11 mouse cellular contexts compared by ENCODE assay signal in the genomic region with DNA sequence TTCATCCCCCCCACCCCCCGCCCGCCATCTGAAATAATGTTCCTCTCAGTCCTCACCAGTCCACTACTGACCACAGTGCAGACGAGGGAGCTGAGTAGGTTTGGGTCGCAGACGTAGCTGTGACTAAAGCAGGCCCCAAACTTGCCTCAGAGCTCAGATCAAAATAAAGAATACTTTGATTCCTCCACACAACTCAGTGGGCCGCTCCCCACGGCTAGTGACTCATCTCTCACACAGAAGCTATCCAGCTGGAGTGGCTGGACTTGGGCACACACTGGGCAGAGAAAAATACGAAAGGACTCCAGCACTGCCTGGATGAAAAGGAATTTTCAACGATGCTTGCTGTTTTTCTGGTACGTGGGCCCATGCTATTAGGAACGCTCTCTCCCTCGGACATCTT. TPM values are rescaled to one million over a fixed set of nuclear protein-coding genes. Genes with fewer than 3 reads are reported as not detected.
A peak's percentile ranks its signal among the peaks of the same experiment; 100 is the strongest.
DNase-seq lines count a peak whose midpoint lies in the region; ATAC-seq and TF ChIP-seq lines count a peak whose summit lies in the region.
"Had no signal": no experiment of that assay in that cellular context is flagged by ENCODE, and none has a peak within 500 bp of the region (broad histone marks: within the 10 kb centered on the region; RNA-seq: fewer than 3 reads in every experiment).

No protein-coding gene starts in this region.

- H3K79me2 ChIP-seq in heart, adult 2 months (replicated peaks; ENCODE audit: control insufficient read depth, insufficient read depth, low read length) = no peaks in the 10 kb centered on the region
- no peaks in the 10 kb centered on the region for H3K79me2 ChIP-seq in CH12.LX (replicated peaks; ENCODE audit: control insufficient read depth, extremely low read depth, insufficient read depth, poor library complexity, severe bottlenecking)

- no peak overlapping the region for H3K4me2 ChIP-seq in CH12.LX (ENCODE audit: insufficient read depth, low read depth, poor library complexity, severe bottlenecking)
- no peak overlapping the region for H3K4me2 ChIP-seq in midbrain, embryonic 11.5 days
- H3K4me2 ChIP-seq: heart, embryonic 12.5 days; liver, embryonic 11.5 days; stomach, embryonic 15.5 days had no signal

- H3K4me3 ChIP-seq in heart, adult 2 months = no peak overlapping the region
- no peak overlapping the region for H3K4me3 ChIP-seq in CH12.LX (replicated peaks in 1 of 3; ENCODE audit: low read depth in 2 of 3, low read length in 2 of 3, poor library complexity in 1 of 3)
- no peak overlapping the region for H3K4me3 ChIP-seq in embryonic fibroblast, embryonic 13.5 days (ENCODE audit: insufficient read depth, low read length)
- no peak overlapping the region for H3K4me3 ChIP-seq in midbrain, embryonic 11.5 days (ENCODE audit: low read depth, low read length)
- H3K4me3 ChIP-seq: heart, embryonic 12.5 days; stomach, embryonic 15.5 days had no signal

- H3K27ac ChIP-seq in heart, adult 2 months = peak overlapping the region; percentile 40
- peak overlapping the region; percentile 87 for H3K27ac ChIP-seq in CH12.LX (ENCODE audit: insufficient read depth, low read depth)
- peak overlapping the region; percentile 89 for H3K27ac ChIP-seq in embryonic fibroblast, embryonic 13.5 days (ENCODE audit: insufficient read depth, low read length)
- H3K27ac ChIP-seq in midbrain, embryonic 11.5 days (ENCODE audit: low read depth, low read length) = peak overlapping the region; percentile 78

- WGBS in heart, adult 2 months = 82% methylated on average over 12 of the region's 12 CpGs
- 73% methylated on average over 12 of the region's 12 CpGs for WGBS in midbrain, embryonic 11.5 days

- H3K4me1 ChIP-seq in heart, adult 2 months (ENCODE audit: control insufficient read depth, insufficient read depth, low read length) = peaks cover 16% of the 10 kb centered on the region
- peaks cover 41 to 98% of the 10 kb centered on the region in 2 experiments for H3K4me1 ChIP-seq in CH12.LX (ENCODE audit: control insufficient read depth in 1 of 2, insufficient read depth in 2 of 2)
- peaks cover 13% of the 10 kb centered on the region for H3K4me1 ChIP-seq in embryonic fibroblast, embryonic 13.5 days (ENCODE audit: control insufficient read depth, insufficient read depth, low read length)
- H3K4me1 ChIP-seq in midbrain, embryonic 11.5 days (ENCODE audit: control insufficient read depth, insufficient read depth, low read length) = peaks cover 28% of the 10 kb centered on the region

- H3K9me3 ChIP-seq in CH12.LX (replicated peaks; ENCODE audit: low read length) = no peaks in the 10 kb centered on the region
- no peaks in the 10 kb centered on the region for H3K9me3 ChIP-seq in midbrain, embryonic 11.5 days (ENCODE audit: control insufficient read depth, low read length)
- H3K9me3 ChIP-seq: heart, embryonic 12.5 days; stomach, embryonic 15.5 days had no signal

- no peak overlapping the region for H3K9ac ChIP-seq in heart, adult 2 months (ENCODE audit: low read depth, low read length)
- no peak overlapping the region for H3K9ac ChIP-seq in CH12.LX (ENCODE audit: insufficient read depth, low read depth)
- H3K9ac ChIP-seq in midbrain, embryonic 11.5 days (ENCODE audit: low read length) = peak overlapping the region; percentile 45; the same call in 1 of the 2 replicates
- H3K9ac ChIP-seq: heart, embryonic 12.5 days; stomach, embryonic 15.5 days had no signal

- no peak for DNase-seq in heart, adult 2 months
- DNase-seq in heart, adult 18-20 months = no peak
- peak; percentile 40 for DNase-seq in CH12.LX (ENCODE audit: extremely low read depth)
- DNase-seq in midbrain, embryonic 11.5 days (ENCODE audit: low spot score, missing footprints) = no peak
- DNase-seq in ovary, postnatal 36 days (ENCODE audit: low spot score) = no peak
- DNase-seq in adrenal gland, postnatal 10 days = no peak

- dilution Hi-C loops in CH12.LX (cut with MboI; ENCODE audit: extremely low pct_ligation_motif_present, extremely low pct_unique_long_range_greater_than_20kb, low sequenced_read_pairs) = no loop called here

- in situ Hi-C loops in CH12.LX (cut with MboI; ENCODE audit: low pct_ligation_motif_present, low pct_unique_long_range_greater_than_20kb, low sequenced_read_pairs) = no loop called here

- TF ChIP-seq RAD21 in CH12.LX (IDR thresholded peaks at IDR 0.05; ENCODE audit: low read depth, low read length) = no peak

- no peaks in the 10 kb centered on the region for H3K27me3 ChIP-seq in heart, adult 2 months (ENCODE audit: control insufficient read depth, insufficient read depth, low read length)
- no peaks in the 10 kb centered on the region for H3K27me3 ChIP-seq in CH12.LX (replicated peaks)
- H3K27me3 ChIP-seq in midbrain, embryonic 11.5 days (ENCODE audit: control insufficient read depth, insufficient read depth, low read length) = no peaks in the 10 kb centered on the region
- H3K27me3 ChIP-seq: heart, embryonic 12.5 days; stomach, embryonic 15.5 days had no signal

- TF ChIP-seq POLR2A in heart, adult 2 months (IDR thresholded peaks at IDR 0.05; ENCODE audit: insufficient read depth, low read depth, low read length) = no peak
- TF ChIP-seq POLR2A in CH12.LX (IDR thresholded peaks at IDR 0.05; ENCODE audit: low read depth, low read length) = peak; percentile 38; the same call in 1 of the 2 replicates
- TF ChIP-seq POLR2A in embryonic fibroblast, embryonic 13.5 days (IDR thresholded peaks at IDR 0.05; ENCODE audit: low read depth, low read length) = no peak

- no peak for TF ChIP-seq EP300 in heart, adult 2 months (IDR thresholded peaks at IDR 0.05; ENCODE audit: insufficient read depth, low read depth, low read length)
- TF ChIP-seq EP300 in CH12.LX (IDR thresholded peaks at IDR 0.05; ENCODE audit: low read length) = no peak

- no peak for ATAC-seq in midbrain, embryonic 11.5 days (ENCODE audit: low FRiP score)
- ATAC-seq in cerebellum, adult (ENCODE audit: insufficient number of reproducible peaks, low FRiP score, low TSS enrichment) = no peak

- no peak for TF ChIP-seq CTCF in heart, adult 2 months (IDR thresholded peaks at IDR 0.05)
- no peak for TF ChIP-seq CTCF in CH12.LX (conservative IDR thresholded peaks at IDR 0.05 in 1 of 2, IDR thresholded peaks at IDR 0.05 in 1 of 2; ENCODE audit: low read depth in 2 of 2, low read length in 2 of 2)
- TF ChIP-seq CTCF in embryonic fibroblast, embryonic 13.5 days (IDR thresholded peaks at IDR 0.05; ENCODE audit: borderline replicate concordance, insufficient read depth, low read length) = no peak

- H3K36me3 ChIP-seq in heart, adult 2 months (ENCODE audit: control insufficient read depth, insufficient read depth, low read length) = no peaks in the 10 kb centered on the region
- peaks cover 53 to 83% of the 10 kb centered on the region in 2 experiments for H3K36me3 ChIP-seq in CH12.LX (replicated peaks in 1 of 2; ENCODE audit: control insufficient read depth in 1 of 2, insufficient read depth in 1 of 2, low read length in 1 of 2)
- peaks cover 4% of the 10 kb centered on the region; the same call in 1 of the 2 replicates for H3K36me3 ChIP-seq in midbrain, embryonic 11.5 days (ENCODE audit: control insufficient read depth, insufficient read depth, low read length)

- intact Hi-C loops in heart, adult 2 months (cut with DNase I) = no loop called here

TF ChIP-seq in CH12.LX, 34 proteins besides CTCF, POLR2A, EP300 and RAD21:
- TF ChIP-seq TCF12 (IDR thresholded peaks at IDR 0.05; ENCODE audit: low read depth, low read length) (no peak), JUND (conservative IDR thresholded peaks at IDR 0.05; ENCODE audit: low read depth, low read length) (no peak), MXI1 (IDR thresholded peaks at IDR 0.05; ENCODE audit: low read depth, low read length) (no peak; the same call in 1 of the 2 replicates), KAT2A (IDR thresholded peaks at IDR 0.05; ENCODE audit: insufficient replicate concordance, low read length) (no peak), USF1 (IDR thresholded peaks at IDR 0.05; ENCODE audit: low read depth, low read length) (no peak), ZKSCAN1 (IDR thresholded peaks at IDR 0.05; ENCODE audit: borderline replicate concordance, low read depth, low read length) (no peak), CHD2 (IDR thresholded peaks at IDR 0.05; ENCODE audit: low read length) (peak; percentile 41; the same call in 1 of the 2 replicates)

RNA-seq across cellular contexts. Expression of a gene that starts 10.8 kb away (rescaled TPM):
- 10 to 100 TPM; 11.6 to 12.5 TPM for total RNA-seq in heart, adult 2 months (2021)
- 11.1 and 16.2 TPM in 2 replicates for polyA plus RNA-seq in heart, adult 2 months (2012; rRNA removed)
- total RNA-seq in heart, adult 18-20 months (2021) = 10 to 100 TPM in 1 of 2 experiments, 1 to 10 TPM in 1; 9.9 to 15.2 TPM
- 153 and 173 TPM in 2 replicates for total RNA-seq in CH12.LX (2012; rRNA removed)
- 244 and 246 TPM in 2 replicates for total RNA-seq in CH12.LX (2014; rRNA removed)
- 208 and 217 TPM in 2 replicates for polyA plus RNA-seq in CH12.LX (2012; ENCODE audit: insufficient read length, low read depth)
- 31.1 and 32.5 TPM in 2 replicates for polyA plus RNA-seq in embryonic fibroblast, embryonic 13.5 days (2011; ENCODE audit: insufficient read length, low read depth, missing spikeins)
- 15.3 and 18.8 TPM in 2 replicates for polyA plus RNA-seq in midbrain, embryonic 11.5 days (2014; fragmentation: Nextera tagmentation; extraction: Ambion mirVana)
- total RNA-seq in adrenal gland, postnatal 10 days (2021) = 10 to 100 TPM; 19.2 to 22.9 TPM

RNA-seq across cellular contexts. Expression of a gene that starts 22.4 kb away (rescaled TPM):
- total RNA-seq in heart, adult 2 months (2021) = 10 to 100 TPM; 34.8 to 36.9 TPM
- polyA plus RNA-seq in heart, adult 2 months (2012; rRNA removed) = 8.4 and 11.1 TPM in 2 replicates
- total RNA-seq in heart, adult 18-20 months (2021) = 10 to 100 TPM; 35.7 TPM
- total RNA-seq in CH12.LX (2012; rRNA removed) (144 and 163 TPM in 2 replicates), CH12.LX (2014; rRNA removed) (115 and 138 TPM in 2 replicates)
- polyA plus RNA-seq in CH12.LX (2012; ENCODE audit: insufficient read length, low read depth) = 223 and 251 TPM in 2 replicates
- polyA plus RNA-seq in embryonic fibroblast, embryonic 13.5 days (2011; ENCODE audit: insufficient read length, low read depth, missing spikeins) = 61.1 and 90.9 TPM in 2 replicates
- 167 and 169 TPM in 2 replicates for polyA plus RNA-seq in midbrain, embryonic 11.5 days (2014; fragmentation: Nextera tagmentation; extraction: Ambion mirVana)
- total RNA-seq in adrenal gland, postnatal 10 days (2021) = 10 to 100 TPM; 64.9 to 73.1 TPM

Comparison
In these comparisons a context has a peak if more than half of its experiments do, and no peak if none do; other contexts are left out.
1. RNA of a gene that starts 10.8 kb away (total RNA-seq): 153 to 246 TPM in CH12.LX; 19.2 to 22.9 TPM in adrenal gland, postnatal 10 days, 9.9 to 15.2 TPM in heart, adult 18-20 months and 11.6 to 12.5 TPM in heart, adult 2 months; every median in the first group is over 4 times any median in the second.
2. Peak in every context shown above with its lines, with median percentiles within 50 percentile points of each other: H3K27ac ChIP-seq.